Mouse (Mus musculus): ENCODE measurements around the gene Palld. TPM values are rescaled to one million over a fixed set of nuclear protein-coding genes. Genes with fewer than 3 reads are reported as not detected.
A peak's percentile ranks its signal among the peaks of the same experiment; 100 is the strongest.

The Palld gene
- polyA plus RNA-seq, 1 experiment from 2014 or later, result 17.3 TPM

GRCm38 (mm10) chr8:61623485-61624417 is 278.7 kb downstream of the Palld start:
- H3K9ac ChIP-seq, result no peak overlapping the region
- 40% methylated on average over 12 of the region's 12 CpGs for WGBS
- no peaks in the 10 kb centered on the region for H3K9me3 ChIP-seq (ENCODE audit: control insufficient read depth, low read length)
- H3K36me3 ChIP-seq (replicated peaks; ENCODE audit: control insufficient read depth, insufficient read depth), result no peaks in the 10 kb centered on the region
- no peak overlapping the region for H3K27ac ChIP-seq
- H3K27me3 ChIP-seq (ENCODE audit: control insufficient read depth, insufficient read depth, low read length), result no peaks in the 10 kb centered on the region
- DNase-seq (ENCODE audit: low spot score), result no peak
- no peak overlapping the region for H3K4me3 ChIP-seq (replicated peaks; ENCODE audit: low read length)
- peak; percentile 46; the same call in 1 of the 2 replicates for ATAC-seq (ENCODE audit: low FRiP score)
- H3K4me2 ChIP-seq (replicated peaks), result no peak overlapping the region
- no peaks in the 10 kb centered on the region for H3K4me1 ChIP-seq (replicated peaks; ENCODE audit: control insufficient read depth, insufficient read depth, low read length)

GRCm38 (mm10) chr8:61621300-61621699 is 281.2 kb downstream of the Palld start:
- Histone ChIP-seq H3K4me2 (replicated peaks) (no peak overlapping the region), H3K9ac (no peak overlapping the region), H3K4me1 (replicated peaks; ENCODE audit: control insufficient read depth, insufficient read depth, low read length) (no peaks in the 10 kb centered on the region), H3K9me3 (ENCODE audit: control insufficient read depth, low read length) (no peaks in the 10 kb centered on the region), H3K36me3 (replicated peaks; ENCODE audit: control insufficient read depth, insufficient read depth) (no peaks in the 10 kb centered on the region), H3K4me3 (replicated peaks; ENCODE audit: low read length) (no peak overlapping the region), H3K27ac (no peak overlapping the region), H3K27me3 (ENCODE audit: control insufficient read depth, insufficient read depth, low read length) (no peaks in the 10 kb centered on the region)
- WGBS, result 82% methylated on average over 3 of the region's 3 CpGs
- DNase-seq (ENCODE audit: low spot score) (no peak), ATAC-seq (ENCODE audit: low FRiP score) (no peak)

GRCm38 (mm10) chr8:61617651-61618050 is 284.8 kb downstream of the Palld start:
- Histone ChIP-seq H3K4me2 (replicated peaks) (no peak overlapping the region), H3K4me3 (replicated peaks; ENCODE audit: low read length) (no peak overlapping the region), H3K36me3 (replicated peaks; ENCODE audit: control insufficient read depth, insufficient read depth) (no peaks in the 10 kb centered on the region), H3K9me3 (ENCODE audit: control insufficient read depth, low read length) (no peaks in the 10 kb centered on the region), H3K27ac (no peak overlapping the region), H3K27me3 (ENCODE audit: control insufficient read depth, insufficient read depth, low read length) (no peaks in the 10 kb centered on the region), H3K4me1 (replicated peaks; ENCODE audit: control insufficient read depth, insufficient read depth, low read length) (no peaks in the 10 kb centered on the region), H3K9ac (no peak overlapping the region)
- WGBS, result 95% methylated on average over 2 of the region's 2 CpGs
- DNase-seq (ENCODE audit: low spot score), result no peak
- ATAC-seq (ENCODE audit: low FRiP score), result no peak

- Histone ChIP-seq H3K27ac (no peak overlapping the region), H3K4me1 (replicated peaks; ENCODE audit: control insufficient read depth, insufficient read depth, low read length) (no peaks in the 10 kb centered on the region), H3K9me3 (ENCODE audit: control insufficient read depth, low read length) (no peaks in the 10 kb centered on the region), H3K36me3 (replicated peaks; ENCODE audit: control insufficient read depth, insufficient read depth) (no peaks in the 10 kb centered on the region), H3K9ac (no peak overlapping the region), H3K27me3 (ENCODE audit: control insufficient read depth, insufficient read depth, low read length) (no peaks in the 10 kb centered on the region), H3K4me3 (replicated peaks; ENCODE audit: low read length) (no peak overlapping the region), H3K4me2 (replicated peaks) (no peak overlapping the region)
- DNase-seq (ENCODE audit: low spot score) (no peak), ATAC-seq (ENCODE audit: low FRiP score) (no peak)
- WGBS, result 71% methylated on average over 3 of the region's 3 CpGs
Observed at GRCm38 (mm10) chr8:61617049-61617448, 285.4 kb downstream of the Palld start.

- DNase-seq (ENCODE audit: low spot score) (no peak), ATAC-seq (ENCODE audit: low FRiP score) (no peak)
- Histone ChIP-seq H3K4me3 (replicated peaks; ENCODE audit: low read length) (no peak overlapping the region), H3K27me3 (ENCODE audit: control insufficient read depth, insufficient read depth, low read length) (no peaks in the 10 kb centered on the region), H3K27ac (no peak overlapping the region), H3K9ac (no peak overlapping the region), H3K4me1 (replicated peaks; ENCODE audit: control insufficient read depth, insufficient read depth, low read length) (no peaks in the 10 kb centered on the region), H3K36me3 (replicated peaks; ENCODE audit: control insufficient read depth, insufficient read depth) (no peaks in the 10 kb centered on the region), H3K4me2 (replicated peaks) (no peak overlapping the region), H3K9me3 (ENCODE audit: control insufficient read depth, low read length) (no peaks in the 10 kb centered on the region)
- 77% methylated on average over 9 of the region's 9 CpGs for WGBS
Observed at GRCm38 (mm10) chr8:61615711-61616697, 286.5 kb downstream of the Palld start.

GRCm38 (mm10) chr8:61611741-61612140 is 290.7 kb downstream of the Palld start:
- Histone ChIP-seq H3K27me3 (ENCODE audit: control insufficient read depth, insufficient read depth, low read length) (no peaks in the 10 kb centered on the region), H3K4me2 (replicated peaks) (no peak overlapping the region), H3K9ac (no peak overlapping the region), H3K4me1 (replicated peaks; ENCODE audit: control insufficient read depth, insufficient read depth, low read length) (0 out of 2 replicates have a peak, but pooled peaks cover 5% of the 10 kb centered on the region), H3K36me3 (replicated peaks; ENCODE audit: control insufficient read depth, insufficient read depth) (no peaks in the 10 kb centered on the region), H3K9me3 (ENCODE audit: control insufficient read depth, low read length) (no peaks in the 10 kb centered on the region), H3K4me3 (replicated peaks; ENCODE audit: low read length) (no peak overlapping the region), H3K27ac (no peak overlapping the region)
- WGBS, result 89% methylated on average over 6 of the region's 6 CpGs
- DNase-seq (ENCODE audit: low spot score) (no peak), ATAC-seq (ENCODE audit: low FRiP score) (no peak)

- Histone ChIP-seq H3K27ac (no peak overlapping the region), H3K4me3 (replicated peaks; ENCODE audit: low read length) (no peak overlapping the region), H3K4me2 (replicated peaks) (no peak overlapping the region), H3K36me3 (replicated peaks; ENCODE audit: control insufficient read depth, insufficient read depth) (no peaks in the 10 kb centered on the region), H3K27me3 (ENCODE audit: control insufficient read depth, insufficient read depth, low read length) (no peaks in the 10 kb centered on the region), H3K4me1 (replicated peaks; ENCODE audit: control insufficient read depth, insufficient read depth, low read length) (0 out of 2 replicates have a peak, but pooled peaks cover 5% of the 10 kb centered on the region), H3K9ac (no peak overlapping the region), H3K9me3 (ENCODE audit: control insufficient read depth, low read length) (no peaks in the 10 kb centered on the region)
- ATAC-seq (ENCODE audit: low FRiP score) (no peak), DNase-seq (ENCODE audit: low spot score) (no peak)
- 90% methylated on average over 7 of the region's 7 CpGs for WGBS
Observed at GRCm38 (mm10) chr8:61611077-61611476, 291.4 kb downstream of the Palld start.

GRCm38 (mm10) chr8:61610546-61610945 is 291.9 kb downstream of the Palld start:
- Histone ChIP-seq H3K4me3 (replicated peaks; ENCODE audit: low read length) (no peak overlapping the region), H3K9ac (no peak overlapping the region), H3K9me3 (ENCODE audit: control insufficient read depth, low read length) (no peaks in the 10 kb centered on the region), H3K36me3 (replicated peaks; ENCODE audit: control insufficient read depth, insufficient read depth) (no peaks in the 10 kb centered on the region), H3K4me2 (replicated peaks) (no peak overlapping the region), H3K4me1 (replicated peaks; ENCODE audit: control insufficient read depth, insufficient read depth, low read length) (0 out of 2 replicates have a peak, but pooled peaks cover 5% of the 10 kb centered on the region), H3K27ac (no peak overlapping the region), H3K27me3 (ENCODE audit: control insufficient read depth, insufficient read depth, low read length) (no peaks in the 10 kb centered on the region)
- ATAC-seq (ENCODE audit: low FRiP score) (no peak), DNase-seq (ENCODE audit: low spot score) (no peak)
- 73% methylated on average over 5 of the region's 5 CpGs for WGBS

- Histone ChIP-seq H3K9me3 (ENCODE audit: control insufficient read depth, low read length) (no peaks in the 10 kb centered on the region), H3K27ac (peak overlapping the region; percentile 47), H3K4me2 (replicated peaks) (no peak overlapping the region), H3K27me3 (ENCODE audit: control insufficient read depth, insufficient read depth, low read length) (no peaks in the 10 kb centered on the region), H3K4me1 (replicated peaks; ENCODE audit: control insufficient read depth, insufficient read depth, low read length) (0 out of 2 replicates have a peak, but pooled peaks cover 5% of the 10 kb centered on the region), H3K36me3 (replicated peaks; ENCODE audit: control insufficient read depth, insufficient read depth) (no peaks in the 10 kb centered on the region), H3K4me3 (replicated peaks; ENCODE audit: low read length) (no peak overlapping the region), H3K9ac (no peak overlapping the region)
- ATAC-seq (ENCODE audit: low FRiP score) (no peak), DNase-seq (ENCODE audit: low spot score) (no peak)
- WGBS, result 36% methylated on average over 6 of the region's 6 CpGs
Observed at GRCm38 (mm10) chr8:61607463-61607813, 295.1 kb downstream of the Palld start.
